Mouse (Mus musculus): ENCODE results near the gene Cadm1. TPM values are rescaled to one million over a fixed set of nuclear protein-coding genes. Genes with fewer than 3 reads are reported as not detected.

Gene Cadm1
- polyA plus RNA-seq, 1 experiment from 2014 or later = 41.3 TPM

- Histone ChIP-seq H3K4me2 (ENCODE audit: low read depth, low read length) (no peak overlapping the region), H3K27me3 (ENCODE audit: control insufficient read depth, insufficient read depth, low read length) (no peaks in the 10 kb centered on the region), H3K4me1 (ENCODE audit: control insufficient read depth, insufficient read depth, low read length) (no peaks in the 10 kb centered on the region), H3K9me3 (replicated peaks; ENCODE audit: control insufficient read depth, low read length) (no peaks in the 10 kb centered on the region), H3K4me3 (replicated peaks; ENCODE audit: low read length) (no peak overlapping the region), H3K27ac (ENCODE audit: low read length) (no peak overlapping the region), H3K9ac (ENCODE audit: low read length) (no peak overlapping the region), H3K36me3 (ENCODE audit: control insufficient read depth, insufficient read depth, low read length) (no peaks in the 10 kb centered on the region)
- 22% methylated on average over 4 of the region's 4 CpGs for WGBS
- ATAC-seq (ENCODE audit: insufficient read depth, low FRiP score) = no peak
Observed at GRCm38 (mm10) chr9:47847797-47848196, 317.8 kb downstream of the Cadm1 start.

- no peak overlapping the region for H3K9ac ChIP-seq (ENCODE audit: low read length)
- no peak overlapping the region for H3K4me2 ChIP-seq (ENCODE audit: low read depth, low read length)
- WGBS = 66% methylated on average over 5 of the region's 5 CpGs
- H3K4me1 ChIP-seq (ENCODE audit: control insufficient read depth, insufficient read depth, low read length) = no peaks in the 10 kb centered on the region
- H3K36me3 ChIP-seq (ENCODE audit: control insufficient read depth, insufficient read depth, low read length) = no peaks in the 10 kb centered on the region
- no peak overlapping the region for H3K4me3 ChIP-seq (replicated peaks; ENCODE audit: low read length)
- no peaks in the 10 kb centered on the region for H3K27me3 ChIP-seq (ENCODE audit: control insufficient read depth, insufficient read depth, low read length)
- H3K27ac ChIP-seq (ENCODE audit: low read length) = no peak overlapping the region
- ATAC-seq (ENCODE audit: insufficient read depth, low FRiP score) = no peak
- no peaks in the 10 kb centered on the region for H3K9me3 ChIP-seq (replicated peaks; ENCODE audit: control insufficient read depth, low read length)
Observed at GRCm38 (mm10) chr9:47848745-47849144, 318.8 kb downstream of the Cadm1 start.

- peaks cover 4% of the 10 kb centered on the region; the same call in 1 of the 2 replicates for H3K4me1 ChIP-seq (ENCODE audit: control insufficient read depth, insufficient read depth, low read length)
- 62% methylated on average over 8 of the region's 8 CpGs for WGBS
- no peak overlapping the region for H3K4me3 ChIP-seq (replicated peaks; ENCODE audit: low read length)
- no peaks in the 10 kb centered on the region for H3K27me3 ChIP-seq (ENCODE audit: control insufficient read depth, insufficient read depth, low read length)
- no peak overlapping the region for H3K4me2 ChIP-seq (ENCODE audit: low read depth, low read length)
- H3K36me3 ChIP-seq (ENCODE audit: control insufficient read depth, insufficient read depth, low read length) = no peaks in the 10 kb centered on the region
- no peaks in the 10 kb centered on the region for H3K9me3 ChIP-seq (replicated peaks; ENCODE audit: control insufficient read depth, low read length)
- no peak overlapping the region for H3K27ac ChIP-seq (ENCODE audit: low read length)
- no peak for ATAC-seq (ENCODE audit: insufficient read depth, low FRiP score)
- H3K9ac ChIP-seq (ENCODE audit: low read length) = no peak overlapping the region
Observed at GRCm38 (mm10) chr9:47856311-47856710, 326.3 kb downstream of the Cadm1 start.

- no peaks in the 10 kb centered on the region for H3K27me3 ChIP-seq (ENCODE audit: control insufficient read depth, insufficient read depth, low read length)
- 37% methylated on average over 7 of the region's 7 CpGs for WGBS
- H3K27ac ChIP-seq (ENCODE audit: low read length) = no peak overlapping the region
Observed at GRCm38 (mm10) chr9:47857235-47857634, 327.3 kb downstream of the Cadm1 start.

GRCm38 (mm10) chr9:47858134-47858533 lies 328.2 kb downstream of the Cadm1 start:
- Histone ChIP-seq H3K4me1 (ENCODE audit: control insufficient read depth, insufficient read depth, low read length) (peaks cover 4% of the 10 kb centered on the region; the same call in 1 of the 2 replicates), H3K36me3 (ENCODE audit: control insufficient read depth, insufficient read depth, low read length) (no peaks in the 10 kb centered on the region), H3K27me3 (ENCODE audit: control insufficient read depth, insufficient read depth, low read length) (no peaks in the 10 kb centered on the region), H3K4me3 (replicated peaks; ENCODE audit: low read length) (no peak overlapping the region), H3K9ac (ENCODE audit: low read length) (no peak overlapping the region), H3K9me3 (replicated peaks; ENCODE audit: control insufficient read depth, low read length) (no peaks in the 10 kb centered on the region), H3K4me2 (ENCODE audit: low read depth, low read length) (no peak overlapping the region), H3K27ac (ENCODE audit: low read length) (no peak overlapping the region)
- 58% methylated on average over 5 of the region's 5 CpGs for WGBS
- ATAC-seq (ENCODE audit: insufficient read depth, low FRiP score) = no peak

More at GRCm38 (mm10) chr9:47857235-47857634, 327.3 kb downstream of the Cadm1 start:
- Histone ChIP-seq H3K9me3 (replicated peaks; ENCODE audit: control insufficient read depth, low read length) (no peaks in the 10 kb centered on the region), H3K4me2 (ENCODE audit: low read depth, low read length) (no peak overlapping the region), H3K4me1 (ENCODE audit: control insufficient read depth, insufficient read depth, low read length) (peaks cover 4% of the 10 kb centered on the region; the same call in 1 of the 2 replicates), H3K36me3 (ENCODE audit: control insufficient read depth, insufficient read depth, low read length) (no peaks in the 10 kb centered on the region), H3K4me3 (replicated peaks; ENCODE audit: low read length) (no peak overlapping the region), H3K9ac (ENCODE audit: low read length) (no peak overlapping the region)
- ATAC-seq (ENCODE audit: insufficient read depth, low FRiP score) = no peak

GRCm38 (mm10) chr9:47858778-47859395 lies 328.9 kb downstream of the Cadm1 start:
- Histone ChIP-seq H3K4me2 (ENCODE audit: low read depth, low read length) (no peak overlapping the region), H3K27ac (ENCODE audit: low read length) (no peak overlapping the region), H3K9ac (ENCODE audit: low read length) (no peak overlapping the region), H3K4me1 (ENCODE audit: control insufficient read depth, insufficient read depth, low read length) (peaks cover 4% of the 10 kb centered on the region; the same call in 1 of the 2 replicates), H3K36me3 (ENCODE audit: control insufficient read depth, insufficient read depth, low read length) (no peaks in the 10 kb centered on the region), H3K4me3 (replicated peaks; ENCODE audit: low read length) (no peak overlapping the region), H3K9me3 (replicated peaks; ENCODE audit: control insufficient read depth, low read length) (no peaks in the 10 kb centered on the region), H3K27me3 (ENCODE audit: control insufficient read depth, insufficient read depth, low read length) (no peaks in the 10 kb centered on the region)
- ATAC-seq (ENCODE audit: insufficient read depth, low FRiP score) = no peak
- 68% methylated on average over 10 of the region's 10 CpGs for WGBS

GRCm38 (mm10) chr9:47860994-47861393 lies 331.0 kb downstream of the Cadm1 start:
- no peak overlapping the region for H3K27ac ChIP-seq (ENCODE audit: low read length)
- no peak overlapping the region for H3K4me3 ChIP-seq (replicated peaks; ENCODE audit: low read length)
- H3K9me3 ChIP-seq (replicated peaks; ENCODE audit: control insufficient read depth, low read length) = no peaks in the 10 kb centered on the region
- H3K9ac ChIP-seq (ENCODE audit: low read length) = no peak overlapping the region
- 78% methylated on average over 3 of the region's 3 CpGs for WGBS
- H3K4me1 ChIP-seq (ENCODE audit: control insufficient read depth, insufficient read depth, low read length) = peaks cover 4% of the 10 kb centered on the region; the same call in 1 of the 2 replicates
- ATAC-seq (ENCODE audit: insufficient read depth, low FRiP score) = no peak
- no peaks in the 10 kb centered on the region for H3K36me3 ChIP-seq (ENCODE audit: control insufficient read depth, insufficient read depth, low read length)
- no peaks in the 10 kb centered on the region for H3K27me3 ChIP-seq (ENCODE audit: control insufficient read depth, insufficient read depth, low read length)
- no peak overlapping the region for H3K4me2 ChIP-seq (ENCODE audit: low read depth, low read length)

- Histone ChIP-seq H3K4me1 (ENCODE audit: control insufficient read depth, insufficient read depth, low read length) (peaks cover 4% of the 10 kb centered on the region; the same call in 1 of the 2 replicates), H3K9me3 (replicated peaks; ENCODE audit: control insufficient read depth, low read length) (no peaks in the 10 kb centered on the region), H3K36me3 (ENCODE audit: control insufficient read depth, insufficient read depth, low read length) (no peaks in the 10 kb centered on the region), H3K4me3 (replicated peaks; ENCODE audit: low read length) (no peak overlapping the region), H3K27ac (ENCODE audit: low read length) (no peak overlapping the region), H3K9ac (ENCODE audit: low read length) (no peak overlapping the region), H3K27me3 (ENCODE audit: control insufficient read depth, insufficient read depth, low read length) (no peaks in the 10 kb centered on the region), H3K4me2 (ENCODE audit: low read depth, low read length) (no peak overlapping the region)
- 81% methylated on average over 2 of the region's 2 CpGs for WGBS
- ATAC-seq (ENCODE audit: insufficient read depth, low FRiP score) = no peak
Observed at GRCm38 (mm10) chr9:47861783-47862182, 331.8 kb downstream of the Cadm1 start.

- H3K9ac ChIP-seq (ENCODE audit: low read length) = no peak overlapping the region
Observed at GRCm38 (mm10) chr9:47866001-47866400, 336.0 kb downstream of the Cadm1 start.

More at GRCm38 (mm10) chr9:47866001-47866400, 336.0 kb downstream of the Cadm1 start:
- Histone ChIP-seq H3K27me3 (ENCODE audit: control insufficient read depth, insufficient read depth, low read length) (no peaks in the 10 kb centered on the region), H3K36me3 (ENCODE audit: control insufficient read depth, insufficient read depth, low read length) (no peaks in the 10 kb centered on the region), H3K27ac (ENCODE audit: low read length) (no peak overlapping the region), H3K4me2 (ENCODE audit: low read depth, low read length) (no peak overlapping the region), H3K4me3 (replicated peaks; ENCODE audit: low read length) (no peak overlapping the region), H3K9me3 (replicated peaks; ENCODE audit: control insufficient read depth, low read length) (no peaks in the 10 kb centered on the region), H3K4me1 (ENCODE audit: control insufficient read depth, insufficient read depth, low read length) (no peaks in the 10 kb centered on the region)
- 35% methylated on average over 1 of the region's 1 CpGs for WGBS
- ATAC-seq (ENCODE audit: insufficient read depth, low FRiP score) = no peak

Data from stomach, embryonic 16.5 days (tissue).